Mouse (Mus musculus) spleen, postnatal 10 days (tissue): ENCODE measurements around the gene Hivep2.
A peak's percentile ranks its signal among the peaks of the same experiment; 100 is the strongest.

Experiments used
- DNase-seq, 2 experiments: peaks; one replicate each; pipeline ENCODE4 v3.0.0; 2021 to 2022; ENCODE audit warnings: low spot score in 2 of 2

The Hivep2 gene

GRCm38 (mm10) chr10:13965974-13966829 lies at the start of gene Hivep2:
Hivep2 (plus strand) TSS chr10:13966075.
- DNase-seq: peak; percentile 34 to 53

- DNase-seq: peak in 1 of 2 experiments; percentile 16
These were observed 49.1 kb upstream of the Hivep2 start for GRCm38 (mm10) chr10:13916645-13917342.

- no peak for DNase-seq
These were observed 44.1 kb upstream of the Hivep2 start for GRCm38 (mm10) chr10:13921641-13922385.

- no peak for DNase-seq
These were observed 36.6 kb upstream of the Hivep2 start for GRCm38 (mm10) chr10:13929306-13929705.

- DNase-seq: no peak
These were observed 33.7 kb upstream of the Hivep2 start for GRCm38 (mm10) chr10:13932147-13932546.

- no peak for DNase-seq
These were observed 32.6 kb upstream of the Hivep2 start for GRCm38 (mm10) chr10:13933320-13933719.

- no peak for DNase-seq
These were observed 30.2 kb upstream of the Hivep2 start for GRCm38 (mm10) chr10:13935646-13936045.

GRCm38 (mm10) chr10:13941406-13941805 lies 24.5 kb upstream of the Hivep2 start:
- DNase-seq: no peak

GRCm38 (mm10) chr10:13943706-13944105 lies 22.2 kb upstream of the Hivep2 start:
- no peak for DNase-seq

- peak in 1 of 2 experiments; percentile 47 for DNase-seq
These were observed 19.4 kb upstream of the Hivep2 start for GRCm38 (mm10) chr10:13946498-13946897.

GRCm38 (mm10) chr10:13962965-13963364 lies 2.9 kb upstream of the Hivep2 start:
- no peak for DNase-seq

- DNase-seq: no peak
These were observed 1.9 kb upstream of the Hivep2 start for GRCm38 (mm10) chr10:13963908-13964500.

- DNase-seq: peak; percentile 64 to 85
These were observed 1.2 kb upstream of the Hivep2 start for GRCm38 (mm10) chr10:13964501-13965281.

- DNase-seq: peak; percentile 49 to 68
These were observed 430 bp upstream of the Hivep2 start for GRCm38 (mm10) chr10:13965316-13965973.

- peak; percentile 29 to 70 for DNase-seq
These were observed 1.1 kb downstream of the Hivep2 start for GRCm38 (mm10) chr10:13966830-13967450.

GRCm38 (mm10) chr10:13967451-13968233 lies 1.8 kb downstream of the Hivep2 start:
- DNase-seq: peak; percentile 46 to 63

GRCm38 (mm10) chr10:13968234-13968555 lies 2.3 kb downstream of the Hivep2 start:
- DNase-seq: no peak

- no peak for DNase-seq
These were observed 3.1 kb downstream of the Hivep2 start for GRCm38 (mm10) chr10:13968989-13969388.

- no peak for DNase-seq
These were observed 4.4 kb downstream of the Hivep2 start for GRCm38 (mm10) chr10:13970321-13970720.
